Mouse (Mus musculus) embryonic facial prominence, embryonic 13.5 days (tissue): ENCODE data around the gene Cst13. TPM values are rescaled to one million over a fixed set of nuclear protein-coding genes. Genes with fewer than 3 reads are reported as not detected.

ENCODE experiments used
- ATAC-seq: fragments of 200-750 bp; cut with Nextera tagmentation; 2 replicates; pipeline ENCODE4 v1.8.0; 2017; ENCODE audit warnings: low read depth; ENCODE audit not compliant: insufficient number of reproducible peaks, insufficient read depth, low FRiP score, low TSS enrichment
- H3K27ac ChIP-seq: fragments of 300-500 bp; sonication (generic); 2 replicates; pipeline ENCODE4 v1.5.1; 2015; ENCODE audit warnings: moderate library complexity, mild to moderate bottlenecking, inconsistent platforms
- H3K27me3 ChIP-seq: fragments of 300-500 bp; sonication (generic); 2 replicates; pipeline ENCODE4 v1.6.1; 2015; ENCODE audit warnings: mild to moderate bottlenecking, inconsistent platforms
- H3K36me3 ChIP-seq: fragments of 300-500 bp; sonication (generic); 2 replicates; pipeline ENCODE4 v1.6.1; 2015; ENCODE audit warnings: mild to moderate bottlenecking, inconsistent platforms
- H3K4me1 ChIP-seq: fragments of 300-500 bp; sonication (generic); 2 replicates; pipeline ENCODE4 v1.6.1; 2015; ENCODE audit warnings: inconsistent platforms
- H3K4me2 ChIP-seq: fragments of 300-500 bp; sonication (generic); 2 replicates; pipeline ENCODE4 v1.6.1; 2015; ENCODE audit warnings: moderate library complexity, mild to moderate bottlenecking, inconsistent platforms
- H3K4me3 ChIP-seq: fragments of 300-500 bp; sonication (generic); 2 replicates; pipeline ENCODE4 v1.5.1; 2015; ENCODE audit warnings: mild to moderate bottlenecking, inconsistent platforms
- H3K9ac ChIP-seq: fragments of 300-500 bp; sonication (generic); 2 replicates; pipeline ENCODE4 v1.6.1; 2015; ENCODE audit warnings: mild to moderate bottlenecking, inconsistent platforms
- H3K9me3 ChIP-seq: fragments of 300-500 bp; sonication (generic); 2 replicates; pipeline ENCODE4 v1.6.1; 2016; ENCODE audit warnings: inconsistent platforms
- WGBS: fragments of 180-500 bp; shearing (Covaris S2); methylation state at CpG from one replicate; pipeline ENCODE4 v1.1.7; 2015; ENCODE audit warnings: mixed read lengths; 5-methylcytosine and 5-hydroxymethylcytosine counted together
- polyA plus RNA-seq: library from polyadenylated mRNA; unstranded; fragments of >200 nt; fragmentation: Nextera tagmentation; extraction: Ambion mirVana; gene quantifications from 2 replicates; pipeline ENCODE4 v1.2.1, GENCODE M21; 2015

Gene Cst13
- polyA plus RNA-seq, 1 experiment from 2014 or later: not detected

DNA sequence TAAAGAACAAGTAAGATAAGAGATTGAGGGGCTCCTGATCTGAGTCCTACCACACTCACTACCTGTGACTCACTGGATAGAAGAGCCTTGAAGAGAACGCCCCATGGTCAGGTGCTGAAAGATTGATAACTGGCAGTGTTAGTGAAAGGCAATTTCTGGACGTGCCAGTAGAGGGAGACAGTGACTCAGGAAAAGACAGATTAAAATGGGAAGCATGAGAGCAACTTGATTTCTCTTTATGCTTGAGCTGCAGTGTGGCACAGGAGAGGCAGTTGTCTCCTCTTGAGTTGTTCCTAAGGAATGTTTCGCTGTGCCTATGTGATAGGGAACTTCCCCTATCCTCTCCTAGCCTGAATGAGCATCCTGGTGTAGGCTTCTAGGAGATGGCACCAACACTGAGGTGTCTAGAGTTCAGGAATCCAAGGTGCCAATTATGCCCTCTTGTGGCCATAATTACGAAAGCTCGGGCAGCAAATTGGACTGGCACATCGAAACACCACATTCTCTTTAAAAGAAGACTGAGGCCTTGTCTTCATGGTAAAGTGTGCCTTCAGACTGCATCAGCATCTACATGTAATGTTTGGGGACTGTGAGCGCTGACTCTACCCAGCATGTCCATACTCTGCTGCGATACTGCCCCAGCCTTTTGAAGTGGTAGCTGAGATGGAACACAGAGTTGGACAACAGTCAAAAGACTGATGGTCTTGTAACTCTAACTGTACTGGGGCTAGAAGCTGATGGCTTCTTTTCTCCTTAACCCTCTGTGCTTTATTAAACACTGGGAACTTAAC is 31.4 kb downstream of the Cst13 start:
- H3K9ac ChIP-seq: no peak overlapping the region
- H3K4me1 ChIP-seq: no peaks in the 10 kb centered on the region
- H3K4me3 ChIP-seq: no peak overlapping the region
- H3K27ac ChIP-seq: no peak overlapping the region
- no peaks in the 10 kb centered on the region for H3K9me3 ChIP-seq
- no peak overlapping the region for H3K4me2 ChIP-seq
- no peaks in the 10 kb centered on the region for H3K27me3 ChIP-seq
- WGBS: 43% methylated on average over 8 of the region's 8 CpGs
- peak; percentile 32; the same call in 1 of the 2 replicates for ATAC-seq
- no peaks in the 10 kb centered on the region for H3K36me3 ChIP-seq

DNA sequence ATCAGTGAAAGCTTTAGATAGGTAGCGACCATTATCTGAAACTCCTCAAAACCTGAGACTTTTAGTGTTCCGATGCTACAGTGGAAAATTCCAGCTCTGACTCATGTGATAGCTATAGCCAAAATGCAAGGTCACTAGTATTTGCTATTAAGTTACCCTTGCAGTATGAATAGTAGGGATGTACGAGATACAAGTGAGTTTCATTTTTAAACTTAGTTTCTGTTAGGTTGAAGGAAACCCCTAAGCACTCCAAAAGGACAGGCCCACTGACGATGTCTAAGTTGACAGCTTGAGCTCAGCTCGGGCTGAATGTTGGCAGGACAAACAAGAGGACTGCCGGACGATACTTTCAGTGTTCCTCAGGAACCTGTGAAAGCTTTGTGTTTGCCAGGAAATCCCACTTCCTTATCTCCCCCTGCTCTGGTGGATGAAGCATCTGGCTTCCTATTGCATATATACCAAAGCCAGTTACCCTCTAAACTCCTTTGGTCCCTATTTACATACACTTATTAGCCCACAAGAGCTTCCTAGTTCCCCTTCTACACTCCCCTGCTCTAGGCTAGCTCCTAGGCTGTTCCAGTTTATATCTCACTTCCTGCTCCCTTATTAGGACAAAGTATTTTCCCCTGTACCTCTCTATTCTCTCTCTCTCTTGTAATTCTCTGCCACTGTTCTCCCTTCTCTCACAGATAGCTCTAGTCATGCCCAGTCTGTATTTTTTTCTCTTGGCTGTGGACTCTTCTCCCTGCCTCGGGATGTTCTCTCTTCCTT is 36.9 kb downstream of the Cst13 start:
- Histone ChIP-seq H3K9me3 (no peaks in the 10 kb centered on the region), H3K27me3 (no peaks in the 10 kb centered on the region), H3K9ac (no peak overlapping the region), H3K36me3 (no peaks in the 10 kb centered on the region), H3K4me3 (no peak overlapping the region), H3K4me1 (no peaks in the 10 kb centered on the region), H3K27ac (no peak overlapping the region), H3K4me2 (no peak overlapping the region)
- WGBS: 74% methylated on average over 8 of the region's 8 CpGs
- no peak for ATAC-seq

DNA sequence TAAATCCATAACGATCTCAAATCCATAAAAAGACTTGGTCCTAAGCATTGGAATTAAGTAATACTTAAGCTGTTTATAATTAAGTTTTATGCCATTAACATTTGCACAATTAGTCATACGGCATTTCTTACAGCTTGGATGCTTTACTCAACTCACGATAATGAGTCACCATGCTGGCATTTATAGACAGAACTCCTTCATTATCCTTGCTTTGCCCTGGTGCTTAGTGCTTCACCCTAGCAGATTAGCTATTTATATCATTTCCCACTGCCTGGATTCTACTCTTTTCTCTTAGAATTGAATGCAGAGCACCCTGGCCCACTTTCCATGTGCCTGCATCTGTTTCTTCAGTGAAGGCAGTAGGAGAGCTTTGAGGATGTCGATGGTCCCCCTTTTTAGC is 37.6 kb downstream of the Cst13 start:
- H3K4me3 ChIP-seq: no peak overlapping the region
- H3K4me1 ChIP-seq: no peaks in the 10 kb centered on the region
- H3K36me3 ChIP-seq: no peaks in the 10 kb centered on the region
- H3K9me3 ChIP-seq: no peaks in the 10 kb centered on the region
- no peak overlapping the region for H3K9ac ChIP-seq
- no peaks in the 10 kb centered on the region for H3K27me3 ChIP-seq
- no peak overlapping the region for H3K4me2 ChIP-seq
- H3K27ac ChIP-seq: no peak overlapping the region
- WGBS: 74% methylated on average over 4 of the region's 4 CpGs
- no peak for ATAC-seq

DNA sequence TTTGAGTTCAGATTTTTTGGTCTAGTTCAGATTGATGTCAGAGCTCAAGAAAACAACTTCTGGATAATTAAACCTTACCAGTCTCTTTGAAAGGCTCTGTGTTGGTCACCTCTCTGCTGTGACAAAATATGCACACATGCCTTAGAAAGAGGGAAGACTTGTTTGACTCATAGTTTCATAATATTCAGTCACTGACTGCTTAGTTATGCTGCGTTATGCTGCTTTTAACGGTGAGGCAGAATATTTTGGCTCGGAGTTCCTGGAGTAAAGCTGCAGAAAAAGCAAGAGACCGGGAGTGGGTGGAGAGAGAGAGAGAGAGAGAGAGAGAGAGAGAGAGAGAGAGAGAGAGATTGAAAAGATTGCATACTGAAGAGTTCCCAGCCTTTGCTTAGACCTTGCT is 41.1 kb downstream of the Cst13 start:
- Histone ChIP-seq H3K27ac (no peak overlapping the region), H3K4me1 (no peaks in the 10 kb centered on the region), H3K9me3 (no peaks in the 10 kb centered on the region), H3K9ac (no peak overlapping the region), H3K27me3 (no peaks in the 10 kb centered on the region), H3K4me2 (no peak overlapping the region), H3K36me3 (no peaks in the 10 kb centered on the region), H3K4me3 (no peak overlapping the region)
- ATAC-seq: no peak
- 70% methylated on average over 4 of the region's 4 CpGs for WGBS

DNA sequence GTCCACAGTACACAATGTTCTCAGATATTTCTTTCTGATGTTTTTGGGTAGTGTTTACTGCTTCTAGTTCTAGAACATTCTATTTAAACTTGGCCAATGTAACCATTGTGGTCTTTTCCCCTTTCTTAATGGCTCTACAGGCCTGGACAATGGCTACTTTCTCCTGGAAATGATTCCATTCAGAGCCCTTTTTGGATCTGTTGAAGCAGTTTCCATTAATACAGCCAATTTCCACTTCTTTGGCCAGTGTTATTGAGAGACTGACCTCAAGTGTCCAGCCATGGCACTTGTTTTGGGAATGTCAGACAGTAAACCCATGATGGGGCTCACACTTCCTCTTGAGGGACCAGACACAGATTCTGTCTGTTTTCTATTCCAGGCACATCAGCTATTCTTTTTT is 41.8 kb downstream of the Cst13 start:
- no peaks in the 10 kb centered on the region for H3K36me3 ChIP-seq
- no peaks in the 10 kb centered on the region for H3K9me3 ChIP-seq
- H3K4me2 ChIP-seq: no peak overlapping the region
- no peak overlapping the region for H3K27ac ChIP-seq
- no peak overlapping the region for H3K9ac ChIP-seq
- no peaks in the 10 kb centered on the region for H3K4me1 ChIP-seq
- no peak overlapping the region for H3K4me3 ChIP-seq
- ATAC-seq: no peak
- H3K27me3 ChIP-seq: no peaks in the 10 kb centered on the region

DNA sequence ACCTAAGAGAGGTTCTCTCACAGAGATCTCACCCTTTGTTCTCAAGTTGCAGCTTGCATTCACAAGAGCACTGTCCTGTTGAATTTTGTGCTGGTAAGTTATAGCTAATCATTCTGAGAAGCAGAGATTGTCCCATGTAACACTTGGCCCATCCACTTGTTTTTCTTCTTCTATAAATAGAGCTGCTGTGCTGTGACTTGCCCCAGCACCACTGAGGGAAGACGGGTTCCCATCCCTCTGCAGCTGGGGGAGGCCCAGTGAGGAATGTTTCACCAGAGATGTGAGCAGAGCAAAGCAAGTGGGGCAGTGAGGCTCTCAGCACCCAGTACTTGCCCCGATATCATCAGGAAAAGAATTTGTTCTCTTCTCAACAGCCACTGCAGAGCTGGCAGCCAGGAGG is 45.1 kb downstream of the Cst13 start, which contains the start of gene 9230104L09Rik:
TSS of gene 9230104L09Rik (minus strand) at position 73 of the 400 bp plus-strand sequence.
- no peaks in the 10 kb centered on the region for H3K27me3 ChIP-seq
- no peaks in the 10 kb centered on the region for H3K9me3 ChIP-seq
- H3K4me2 ChIP-seq: no peak within 1 kb of the TSS
- H3K4me1 ChIP-seq: no peaks in the 10 kb centered on the region
- ATAC-seq: no peak
- H3K4me3 ChIP-seq: no peak within 1 kb of the TSS
- WGBS: 61% methylated on average over 2 of the region's 2 CpGs
- no peaks in the 10 kb centered on the region for H3K36me3 ChIP-seq
- H3K27ac ChIP-seq: no peak within 1 kb of the TSS
- H3K9ac ChIP-seq: no peak within 1 kb of the TSS

DNA sequence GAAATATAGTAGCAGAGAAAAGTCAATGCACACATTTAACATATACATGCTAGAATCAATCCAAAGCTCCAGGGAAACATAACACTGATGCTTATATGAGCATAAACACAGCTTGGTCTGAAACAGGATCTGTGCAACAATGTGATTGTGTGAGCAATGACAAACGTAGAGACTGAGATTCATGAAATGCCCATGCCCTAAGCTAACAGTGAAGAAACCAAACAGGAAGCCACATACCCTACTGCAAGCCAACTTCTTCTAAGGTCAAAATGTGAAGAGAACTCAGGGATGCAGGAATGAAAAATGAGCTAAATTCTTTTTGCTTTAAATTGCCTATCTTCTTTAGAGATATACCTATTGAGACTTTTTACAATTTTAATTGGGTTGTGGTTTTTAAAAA is 49.1 kb downstream of the Cst13 start:
- H3K9ac ChIP-seq: no peak overlapping the region
- H3K36me3 ChIP-seq: peaks cover 25% of the 10 kb centered on the region
- 70% methylated on average over 1 of the region's 1 CpGs for WGBS
- no peaks in the 10 kb centered on the region for H3K9me3 ChIP-seq
- no peaks in the 10 kb centered on the region for H3K27me3 ChIP-seq
- peaks cover 17% of the 10 kb centered on the region for H3K4me1 ChIP-seq
- ATAC-seq: no peak
- no peak overlapping the region for H3K4me3 ChIP-seq
- H3K27ac ChIP-seq: no peak overlapping the region
- H3K4me2 ChIP-seq: no peak overlapping the region

DNA sequence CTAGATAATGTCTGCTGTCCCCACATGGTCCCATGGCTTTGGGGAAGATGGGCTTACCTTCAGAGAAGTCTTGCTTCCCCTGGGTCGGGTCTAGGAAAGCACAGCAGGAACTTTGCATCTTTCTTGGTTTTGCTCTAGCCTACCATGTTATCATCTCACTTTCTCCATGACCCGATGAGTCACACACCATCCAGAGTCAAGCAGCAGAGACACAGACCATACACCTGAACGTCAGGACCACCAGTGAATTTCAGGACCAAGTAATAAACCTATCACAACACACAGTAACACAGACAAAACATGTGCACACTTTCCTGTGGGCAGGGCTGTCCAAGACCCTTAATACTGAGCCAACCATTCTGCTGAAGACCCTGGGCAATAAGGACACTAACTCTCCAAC is 50.6 kb downstream of the Cst13 start:
- Histone ChIP-seq H3K9me3 (no peaks in the 10 kb centered on the region), H3K27me3 (no peaks in the 10 kb centered on the region), H3K4me2 (no peak overlapping the region), H3K27ac (no peak overlapping the region), H3K36me3 (peaks cover 25% of the 10 kb centered on the region), H3K4me3 (no peak overlapping the region), H3K9ac (no peak overlapping the region), H3K4me1 (peaks cover 22% of the 10 kb centered on the region)
- WGBS: 87% methylated on average over 3 of the region's 3 CpGs
- ATAC-seq: no peak

DNA sequence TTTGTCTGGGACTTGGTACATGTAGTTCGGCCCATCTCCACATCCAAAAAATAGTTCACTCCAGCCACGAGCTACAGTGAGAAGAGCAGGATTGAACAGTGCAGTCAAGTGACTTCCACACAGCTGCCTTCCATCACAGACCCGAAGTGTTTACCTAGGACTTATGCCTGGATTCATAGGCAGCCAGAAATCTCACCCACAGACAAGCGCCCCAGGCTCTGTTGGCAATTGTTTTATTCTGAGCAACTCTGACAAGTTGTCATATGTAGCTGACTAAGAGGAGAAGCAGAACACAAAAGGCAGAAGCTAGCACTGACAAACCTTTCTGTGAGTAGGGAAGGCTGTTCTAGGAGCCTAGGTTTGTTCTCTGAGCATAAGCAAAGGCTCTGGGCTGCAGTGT is 53.0 kb downstream of the Cst13 start:
- Histone ChIP-seq H3K27me3 (no peaks in the 10 kb centered on the region), H3K4me1 (peaks cover 22% of the 10 kb centered on the region), H3K4me2 (peak overlapping the region; percentile 82), H3K36me3 (peaks cover 25% of the 10 kb centered on the region), H3K27ac (no peak overlapping the region), H3K4me3 (no peak overlapping the region), H3K9ac (peak overlapping the region; percentile 90), H3K9me3 (no peaks in the 10 kb centered on the region)
- no peak for ATAC-seq
- 73% methylated on average over 4 of the region's 4 CpGs for WGBS

DNA sequence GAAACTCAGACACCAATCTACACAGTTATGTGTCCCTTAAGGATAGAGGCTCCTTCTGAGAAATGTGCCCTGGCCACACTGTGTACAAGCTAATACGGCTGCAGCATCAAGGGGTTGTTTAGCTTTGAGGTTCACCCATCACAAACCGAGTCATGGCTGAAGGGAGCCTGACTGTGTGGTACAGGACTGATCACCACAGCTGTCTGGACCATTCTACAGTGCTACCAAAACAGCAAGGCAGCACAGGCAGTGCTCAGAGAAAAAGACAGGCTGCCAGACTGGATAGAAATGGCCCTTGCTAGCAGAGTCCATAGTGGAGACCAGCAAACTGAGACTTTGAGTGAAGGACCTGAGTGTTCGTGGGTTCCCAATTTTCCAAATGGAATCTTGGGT is 54.3 kb downstream of the Cst13 start:
- Histone ChIP-seq H3K27me3 (no peaks in the 10 kb centered on the region), H3K9ac (peak overlapping the region; percentile 90), H3K4me3 (peak overlapping the region; percentile 89), H3K9me3 (no peaks in the 10 kb centered on the region), H3K4me1 (peaks cover 22% of the 10 kb centered on the region), H3K27ac (no peak overlapping the region), H3K36me3 (peaks cover 25% of the 10 kb centered on the region), H3K4me2 (peak overlapping the region; percentile 82)
- 38% methylated on average over 3 of the region's 3 CpGs for WGBS
- ATAC-seq: no peak

DNA sequence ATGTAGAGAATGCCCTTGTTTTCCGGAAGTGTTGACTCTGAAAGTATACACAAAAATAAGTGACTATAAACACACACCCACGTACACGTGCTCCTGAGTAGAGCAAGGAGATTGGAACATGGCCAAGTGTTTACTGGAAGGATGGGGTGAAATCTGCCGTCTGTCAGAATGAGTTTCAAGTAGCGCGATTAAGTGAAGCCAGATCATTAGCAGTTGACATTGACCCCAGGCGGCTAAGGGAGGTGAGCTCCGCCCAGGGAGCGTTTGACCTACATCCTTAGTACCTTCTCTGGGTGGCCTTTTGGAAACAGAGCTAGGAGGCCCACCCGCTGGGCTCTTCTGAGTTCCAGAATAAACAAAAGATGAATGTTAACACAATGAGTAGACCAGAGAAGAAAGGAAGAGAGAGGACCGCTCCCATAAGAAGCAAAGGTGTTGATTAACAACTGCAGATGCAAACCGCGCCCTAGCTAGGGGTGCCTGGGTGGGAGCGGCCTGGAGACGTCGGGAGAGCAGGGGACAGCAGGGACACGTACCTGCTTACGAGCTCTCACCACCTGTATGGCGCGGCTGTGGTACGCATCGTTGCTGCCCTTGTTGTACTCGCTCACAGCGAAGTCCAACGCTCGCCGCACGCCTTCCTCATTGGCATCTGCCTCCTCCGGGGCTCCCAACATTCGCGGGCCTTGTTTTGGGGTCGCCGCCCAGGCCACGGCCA is 54.9 kb downstream of the Cst13 start:
- Histone ChIP-seq H3K4me2 (peak overlapping the region; percentile 82), H3K27ac (peak overlapping the region; percentile 92), H3K4me1 (peaks cover 22% of the 10 kb centered on the region), H3K4me3 (peak overlapping the region; percentile 89), H3K36me3 (peaks cover 25% of the 10 kb centered on the region), H3K9ac (peak overlapping the region; percentile 90), H3K9me3 (no peaks in the 10 kb centered on the region), H3K27me3 (no peaks in the 10 kb centered on the region)
- ATAC-seq: peak; percentile 56
- under 1% methylated on average over 34 of the region's 34 CpGs for WGBS
